Mouse (Mus musculus) kidney, adult 8-10 months (tissue): Measurements from ENCODE around the gene Fmnl3.

Experiments
- DNase-seq, 2 experiments: peaks; one replicate each; pipeline ENCODE4 v3.0.0; 2022

Gene Fmnl3

GRCm38 (mm10) chr15:99342194-99342981, 27.9 kb downstream of the Fmnl3 start:
- no peak for DNase-seq

GRCm38 (mm10) chr15:99341102-99341501, 29.2 kb downstream of the Fmnl3 start:
- no peak for DNase-seq

GRCm38 (mm10) chr15:99339669-99340068, 30.6 kb downstream of the Fmnl3 start:
- DNase-seq = no peak

DNA sequence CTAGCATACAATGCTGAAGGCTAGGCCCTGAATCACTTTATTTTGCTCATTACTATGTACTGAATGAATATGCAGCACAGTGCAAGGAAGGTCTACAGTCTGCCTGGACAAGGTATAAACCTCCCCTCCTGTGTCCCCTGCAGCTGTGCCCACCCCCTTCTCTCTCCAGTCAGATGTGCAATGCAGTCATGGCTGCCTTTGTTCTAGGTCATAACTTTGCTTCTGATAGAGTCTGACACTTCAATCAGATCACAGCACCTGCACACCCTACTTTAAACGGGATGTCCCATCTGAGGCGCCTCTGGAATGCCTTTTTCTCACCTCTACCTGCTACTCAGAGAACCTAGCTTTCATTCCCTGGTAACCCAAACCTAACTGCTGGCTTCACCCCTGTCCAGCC, 31.4 kb downstream of the Fmnl3 start:
- no peak for DNase-seq

GRCm38 (mm10) chr15:99335801-99336320, 34.4 kb downstream of the Fmnl3 start:
- DNase-seq = no peak

DNA sequence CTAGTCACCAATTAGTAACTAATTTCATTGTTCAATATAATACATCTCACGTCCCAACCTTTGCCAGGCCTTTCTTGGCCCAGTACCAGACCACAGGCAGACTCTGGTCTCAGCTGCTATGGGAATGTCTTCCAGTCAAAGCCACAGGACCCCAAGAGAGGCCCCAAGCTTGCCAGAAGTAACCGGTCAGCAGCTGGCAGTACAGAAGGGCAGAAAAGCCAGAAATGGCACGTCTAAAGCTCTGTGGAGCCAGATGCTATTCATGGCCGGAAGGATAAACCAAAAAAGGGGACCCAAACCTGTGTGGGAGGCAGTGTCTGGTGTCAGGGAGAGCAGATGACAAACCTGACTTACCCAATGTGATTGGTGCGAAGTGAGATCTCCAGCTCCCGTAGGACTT, 35.8 kb downstream of the Fmnl3 start:
- no peak for DNase-seq

- DNase-seq = no peak
Measured at GRCm38 (mm10) chr15:99333676-99334065, 36.6 kb downstream of the Fmnl3 start.

DNA sequence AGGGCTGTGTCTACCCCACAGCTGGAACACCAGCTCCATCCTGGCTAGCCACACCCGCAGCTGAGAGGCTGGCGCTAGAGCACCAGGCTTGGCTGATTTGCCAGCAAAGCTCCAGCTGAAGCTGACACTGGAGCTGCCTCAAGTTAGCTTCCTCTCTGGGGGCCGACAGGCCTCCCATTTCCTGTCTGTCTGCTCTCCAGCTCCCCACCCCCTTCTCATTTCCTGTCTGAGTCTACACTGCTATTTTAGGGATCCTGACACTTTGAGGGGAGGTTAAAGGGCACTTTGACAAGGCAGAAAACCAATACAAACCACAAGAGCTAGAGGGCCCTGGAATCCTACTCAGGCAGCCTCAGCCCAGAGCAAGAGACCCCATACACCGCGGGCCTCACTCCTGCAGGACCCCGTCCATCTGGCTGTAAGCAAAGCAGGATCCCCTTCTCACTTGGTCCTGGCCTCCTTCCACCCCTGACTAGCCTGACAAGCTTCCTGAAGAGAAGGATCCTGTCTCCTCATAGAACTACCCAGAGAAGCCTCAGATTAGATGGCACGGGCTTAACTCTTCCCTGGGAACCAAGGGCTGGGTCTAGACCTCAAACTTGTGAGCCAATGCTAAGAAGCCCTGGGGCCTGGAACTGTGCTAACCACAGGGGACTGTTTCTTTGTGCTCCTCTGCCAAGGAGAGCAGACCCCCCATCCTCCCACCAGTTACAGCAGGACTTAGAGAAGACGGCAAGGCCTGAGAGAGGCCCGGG, 37.2 kb downstream of the Fmnl3 start:
- DNase-seq = peak; percentile 71 to 86

DNA sequence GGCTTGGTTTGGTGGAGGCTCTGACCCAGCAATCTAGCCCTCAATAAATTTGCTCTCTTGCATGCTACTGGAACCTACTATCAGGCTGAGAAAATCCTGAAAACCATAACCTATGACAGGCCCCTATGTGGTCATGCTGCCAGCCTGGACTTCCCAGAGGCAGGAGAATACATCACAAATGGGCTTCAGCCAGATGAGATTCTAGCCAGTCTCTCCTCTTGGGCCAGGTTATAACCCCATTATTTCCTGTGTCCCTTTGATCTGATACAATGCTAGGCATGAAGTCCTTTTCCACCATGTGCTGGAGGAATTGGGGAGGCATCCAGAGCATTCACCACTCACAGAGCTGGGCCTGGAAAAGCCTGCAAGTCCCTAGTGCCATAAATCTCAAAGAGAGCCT, 38.2 kb downstream of the Fmnl3 start:
- no peak for DNase-seq

GRCm38 (mm10) chr15:99331341-99331740, 38.9 kb downstream of the Fmnl3 start:
- no peak for DNase-seq

DNA sequence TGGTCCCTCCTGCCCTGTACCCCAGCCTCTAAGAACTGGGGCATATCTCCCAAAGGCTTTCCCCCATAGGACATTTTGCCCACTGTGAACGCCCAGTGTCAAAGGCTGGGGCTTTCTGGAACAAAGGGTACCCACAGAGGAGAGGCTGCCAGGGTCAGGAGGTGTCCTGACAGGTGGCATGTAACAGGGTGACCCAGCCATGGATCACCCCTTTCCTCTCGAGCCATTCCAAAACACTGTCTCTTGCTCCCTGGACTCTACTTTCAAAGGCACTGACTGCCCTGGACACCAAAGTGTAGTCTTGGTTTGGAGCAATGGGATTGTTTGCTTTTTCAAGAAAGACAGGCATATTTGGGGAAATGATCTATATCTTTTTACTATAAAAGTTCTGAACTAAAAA, 40.0 kb downstream of the Fmnl3 start:
- no peak for DNase-seq

- no peak for DNase-seq
Measured at GRCm38 (mm10) chr15:99328011-99328410, 42.3 kb downstream of the Fmnl3 start.

GRCm38 (mm10) chr15:99326959-99327358, 43.3 kb downstream of the Fmnl3 start:
- DNase-seq = peak in 1 of 2 experiments; percentile 48

GRCm38 (mm10) chr15:99326407-99326806, 43.9 kb downstream of the Fmnl3 start:
- peak; percentile 34 to 50 for DNase-seq

- DNase-seq = no peak
Measured at GRCm38 (mm10) chr15:99325598-99325997, 44.7 kb downstream of the Fmnl3 start.

GRCm38 (mm10) chr15:99324151-99324550, 46.1 kb downstream of the Fmnl3 start:
- DNase-seq = no peak

- no peak for DNase-seq
Measured at GRCm38 (mm10) chr15:99320978-99321377, 49.3 kb downstream of the Fmnl3 start.

- no peak for DNase-seq
Measured at GRCm38 (mm10) chr15:99320168-99320674, 50.1 kb downstream of the Fmnl3 start.

- DNase-seq = no peak
Measured at GRCm38 (mm10) chr15:99319411-99319871, 50.8 kb downstream of the Fmnl3 start.

DNA sequence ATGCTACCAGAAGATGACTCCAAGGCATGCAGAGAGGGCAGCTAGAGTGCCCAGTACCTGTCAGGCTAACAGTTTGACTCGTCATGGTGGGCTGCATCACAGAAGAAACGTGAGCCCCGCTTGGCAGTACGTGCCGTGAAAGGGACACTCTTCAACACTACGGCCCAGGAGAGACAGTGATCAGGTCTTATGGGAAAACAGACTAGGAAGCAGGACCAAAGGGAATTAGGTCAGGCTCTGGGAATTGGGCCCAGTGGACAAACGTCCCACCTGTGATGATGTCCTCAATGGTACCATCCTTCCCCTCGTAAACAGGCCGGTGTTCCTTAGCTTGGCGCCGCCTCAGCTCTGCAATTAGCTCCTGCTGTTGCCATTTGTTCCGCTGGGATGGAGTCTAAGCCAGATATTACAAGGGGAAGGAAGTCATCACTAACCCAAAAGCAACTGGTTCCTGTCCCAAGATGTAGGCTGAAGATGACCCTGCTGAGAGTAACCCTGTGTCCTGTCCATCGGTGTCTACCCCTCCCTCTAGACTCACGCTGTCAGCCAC, 51.3 kb downstream of the Fmnl3 start:
- peak in 1 of 2 experiments; percentile 40 for DNase-seq

GRCm38 (mm10) chr15:99318071-99318470, 52.2 kb downstream of the Fmnl3 start:
- DNase-seq = no peak

DNA sequence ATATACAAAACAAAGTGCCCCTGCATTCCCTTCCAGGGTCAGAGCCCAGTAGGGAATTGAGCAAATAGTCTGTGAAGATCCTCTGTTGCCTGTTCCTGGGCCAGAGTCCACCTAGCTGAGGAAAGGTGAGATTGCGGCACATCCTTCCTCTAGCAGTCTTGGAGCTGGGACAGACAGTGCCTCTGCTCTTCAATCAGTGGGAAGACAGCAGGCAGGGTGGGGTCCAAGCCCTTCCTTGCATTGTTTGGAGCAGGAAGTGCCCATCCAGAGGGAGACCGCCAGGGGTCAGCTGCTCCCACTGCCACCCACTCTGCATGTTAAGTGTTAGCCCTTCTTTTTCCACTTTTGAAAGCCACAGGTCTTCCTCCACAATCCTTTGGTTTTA, 53.0 kb downstream of the Fmnl3 start:
- peak; percentile 65 to 76 for DNase-seq
